ENCODE assay signal across 26 mouse cellular contexts in the genomic region with DNA sequence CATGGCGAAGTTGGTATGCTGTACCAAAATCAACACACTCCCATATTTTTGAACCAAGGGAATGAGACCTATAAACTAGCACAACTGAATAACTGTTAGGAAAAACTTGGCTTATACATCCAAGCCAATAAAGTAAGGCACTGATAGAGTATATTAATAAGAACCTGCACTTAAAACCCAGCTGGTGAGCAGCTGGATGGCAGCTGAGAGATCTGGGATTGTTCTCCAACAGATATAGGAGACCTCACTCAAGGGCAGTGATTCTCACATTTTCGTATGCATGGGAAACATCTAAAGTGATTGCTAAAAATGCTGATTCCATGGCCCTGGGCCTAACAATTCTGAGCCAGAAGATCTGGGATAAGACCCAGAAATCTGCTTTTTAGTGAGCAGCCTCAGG.
"Had no signal": no experiment of that assay in that cellular context is flagged by ENCODE, and none has a peak within 500 bp of the region (broad histone marks: within the 10 kb centered on the region; RNA-seq: fewer than 3 reads in every experiment).

No protein-coding gene starts in this region.

- H3K27ac ChIP-seq: heart, adult 2 months; heart, embryonic 13.5 days; heart, embryonic 15.5 days; hindbrain, embryonic 13.5 days; hindbrain, embryonic 15.5 days; hindbrain, postnatal 0 days; kidney, embryonic 15.5 days; kidney, postnatal 0 days; limb, embryonic 12.5 days; liver, embryonic 12.5 days; liver, embryonic 14.5 days had no signal

- H3K4me3 ChIP-seq: heart, adult 2 months; heart, embryonic 13.5 days; heart, embryonic 15.5 days; hindbrain, embryonic 13.5 days; hindbrain, embryonic 15.5 days; kidney, embryonic 15.5 days; limb, embryonic 12.5 days; liver, embryonic 12.5 days had no signal

- ATAC-seq: hindbrain, postnatal 0 days; intestine, embryonic 16.5 days; liver, embryonic 12.5 days had no signal

- H3K36me3 ChIP-seq: heart, embryonic 13.5 days; heart, embryonic 15.5 days; hindbrain, embryonic 13.5 days; hindbrain, embryonic 15.5 days; kidney, embryonic 15.5 days; limb, embryonic 12.5 days; liver, embryonic 12.5 days had no signal

- H3K27me3 ChIP-seq: heart, embryonic 13.5 days; heart, embryonic 15.5 days; hindbrain, embryonic 13.5 days; hindbrain, embryonic 15.5 days; kidney, embryonic 15.5 days; limb, embryonic 12.5 days; liver, embryonic 12.5 days had no signal

- H3K9me3 ChIP-seq: heart, embryonic 15.5 days; hindbrain, embryonic 13.5 days; hindbrain, embryonic 15.5 days; kidney, embryonic 15.5 days; limb, embryonic 12.5 days; liver, embryonic 12.5 days had no signal

- H3K9ac ChIP-seq: heart, embryonic 13.5 days; heart, embryonic 15.5 days; hindbrain, embryonic 13.5 days; hindbrain, embryonic 15.5 days; kidney, embryonic 15.5 days; limb, embryonic 12.5 days; liver, embryonic 12.5 days; liver, embryonic 14.5 days had no signal

- DNase-seq: gastrocnemius, postnatal 14 days; gastrocnemius, postnatal 36 days; heart, adult 11 months; heart, adult 2 months; heart, postnatal 14 days; heart, postnatal 36 days; kidney, adult 11 months; kidney, adult 2 months; kidney, adult 9 months; kidney, postnatal 14 days; kidney, postnatal 36 days; layer of hippocampus, adult 9-11 months; layer of hippocampus, postnatal 36 days; left cerebral cortex, postnatal 4 days had no signal

- H3K4me2 ChIP-seq: heart, embryonic 11.5 days; heart, embryonic 13.5 days; heart, embryonic 15.5 days; hindbrain, embryonic 13.5 days; hindbrain, embryonic 15.5 days; kidney, embryonic 15.5 days; limb, embryonic 12.5 days; liver, embryonic 12.5 days had no signal

- H3K4me1 ChIP-seq: heart, embryonic 13.5 days; heart, embryonic 15.5 days; hindbrain, embryonic 13.5 days; kidney, embryonic 15.5 days; liver, embryonic 12.5 days had no signal
